Mouse (Mus musculus) layer of hippocampus, postnatal 25 days (tissue): Measurements from ENCODE around the gene Htr2a. TPM values are rescaled to one million over a fixed set of nuclear protein-coding genes. Genes with fewer than 3 reads are reported as not detected.
A peak's percentile ranks its signal among the peaks of the same experiment; 100 is the strongest.

Experiments
- DNase-seq, 2 experiments: peaks; one replicate each; pipeline ENCODE4 v3.0.0; 2022; ENCODE audit warnings: mixed read lengths in 2 of 2, low spot score in 1 of 2; ENCODE audit errors: extremely low spot score in 1 of 2
- total RNA-seq, 2 experiments: library from RNA; stranded (reverse); gene quantifications; 2 replicates each; pipeline ENCODE4 v1.2.3; 2021

Htr2a gene
- total RNA-seq, 2 experiments from 2014 or later, result 6.8 to 8.2 TPM

GRCm38 (mm10) chr14:74696766-74697165, 56.1 kb downstream of the Htr2a start:
- no peak for DNase-seq

- DNase-seq, result no peak
Observed at GRCm38 (mm10) chr14:74697432-74697831, 56.8 kb downstream of the Htr2a start.

GRCm38 (mm10) chr14:74699241-74699640, 58.6 kb downstream of the Htr2a start:
- DNase-seq, result no peak

GRCm38 (mm10) chr14:74703930-74704329, 63.3 kb downstream of the Htr2a start:
- DNase-seq, result no peak

GRCm38 (mm10) chr14:74709054-74709453, 68.4 kb downstream of the Htr2a start:
- peak in 1 of 2 experiments; percentile 57 for DNase-seq

GRCm38 (mm10) chr14:74723541-74723940, 82.9 kb downstream of the Htr2a start:
- DNase-seq, result no peak

- no peak for DNase-seq
Observed at GRCm38 (mm10) chr14:74731221-74732078, 90.8 kb downstream of the Htr2a start.

- DNase-seq, result peak; percentile 63 to 65
Observed at GRCm38 (mm10) chr14:74732079-74732783, 91.6 kb downstream of the Htr2a start, which contains the start of gene Esd. Gene Esd (plus strand): TSS chr14:74732297.

GRCm38 (mm10) chr14:74733397-74733796, 92.8 kb downstream of the Htr2a start:
- DNase-seq, result no peak

- DNase-seq, result no peak
Observed at GRCm38 (mm10) chr14:74735471-74735870, 94.8 kb downstream of the Htr2a start.

- no peak for DNase-seq
Observed at GRCm38 (mm10) chr14:74736850-74737249, 96.2 kb downstream of the Htr2a start.

Other genes with a start within 250 kb of the Htr2a start
- gene Esd, start 91.5 kb downstream of the Htr2a start, total RNA-seq, result 10 to 100 TPM; 79.6 to 97.1 TPM